Mouse (Mus musculus): ENCODE data around the gene Olfr804. TPM values are rescaled to one million over a fixed set of nuclear protein-coding genes. Genes with fewer than 3 reads are reported as not detected.

Gene Olfr804
- polyA plus RNA-seq (2015; fragmentation: Illumina TruSeq; extraction: RNeasy Lipid Tissue Mini Kit (QIAGEN cat#74804); ENCODE audit: insufficient read depth, low read depth, low replicate concordance) = not detected

DNA sequence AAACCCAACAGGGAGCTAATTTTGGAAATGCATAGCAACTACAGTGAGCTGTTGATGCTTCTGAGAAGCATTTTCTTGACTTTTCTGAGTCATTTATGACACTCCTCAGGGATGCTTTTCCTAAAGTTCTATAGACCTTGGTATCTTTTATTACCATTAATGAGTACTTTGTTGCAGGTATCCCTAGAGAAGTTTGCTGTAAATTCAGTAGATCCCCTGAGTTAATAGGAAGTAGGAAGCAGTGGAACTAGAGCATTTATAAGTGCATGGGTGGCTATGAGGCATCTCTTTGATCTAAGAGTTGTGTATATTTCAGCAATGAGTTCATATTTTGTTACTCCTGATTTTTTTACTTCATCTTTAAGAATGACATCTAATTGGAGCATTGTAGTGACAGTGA, at the start of gene Olfr804:
Olfr804 (plus strand) TSS at position 301 of the 400 bp plus-strand sequence.

DNA sequence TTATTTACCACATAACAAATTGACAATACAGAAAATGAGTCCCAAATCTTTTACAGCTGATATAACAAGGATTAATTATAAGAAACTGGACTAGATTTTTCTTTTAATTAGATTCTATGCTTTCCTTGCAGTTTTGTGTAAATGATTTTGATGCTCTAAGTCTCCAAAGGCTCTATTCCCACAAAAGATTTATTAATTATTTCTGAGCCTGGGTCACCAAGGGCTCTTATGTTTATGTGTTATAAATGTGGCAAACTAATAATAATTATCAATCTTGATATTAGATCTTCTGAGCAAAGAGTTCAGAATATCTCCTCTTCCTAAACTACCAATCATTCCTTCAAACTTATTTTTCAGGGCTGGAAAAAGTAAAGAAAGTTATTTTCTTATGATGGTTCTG, 45.6 kb upstream of the Olfr804 start, which contains the start of gene Olfr800:
Olfr800 (plus strand) TSS at position 301 of the 400 bp plus-strand sequence.

GRCm38 (mm10) chr10:129673765-129674164, 29.2 kb upstream of the Olfr804 start, which contains the start of gene Olfr801:
Gene Olfr801 (minus strand): TSS chr10:129673865.

GRCm38 (mm10) chr10:129688069-129688468, 14.9 kb upstream of the Olfr804 start, which contains the start of gene Olfr802:
Gene Olfr802 (minus strand): TSS chr10:129688169.

GRCm38 (mm10) chr10:129694186-129694585, 8.8 kb upstream of the Olfr804 start, which contains the start of gene Olfr803:
Gene Olfr803 (minus strand): TSS chr10:129694286.

GRCm38 (mm10) chr10:129729275-129729674, 26.3 kb downstream of the Olfr804 start, which contains the start of gene Olfr805:
Gene Olfr805 (minus strand): TSS chr10:129729375.

GRCm38 (mm10) chr10:129741821-129742220, 38.8 kb downstream of the Olfr804 start, which contains the start of gene Olfr806:
Gene Olfr806 (minus strand): TSS chr10:129741921.

GRCm38 (mm10) chr10:129757693-129758092, 54.7 kb downstream of the Olfr804 start, which contains the start of gene Olfr807:
Gene Olfr807 (minus strand): TSS chr10:129757793.

Other genes starting within 250 kb of the Olfr804 start
- gene Olfr787, start 241.3 kb upstream of the Olfr804 start, polyA plus RNA-seq (2015; fragmentation: Illumina TruSeq; extraction: RNeasy Lipid Tissue Mini Kit (QIAGEN cat#74804); ENCODE audit: insufficient read depth, low read depth, low replicate concordance) = not detected
- gene Olfr788, start 232.2 kb upstream of the Olfr804 start, polyA plus RNA-seq (2015; fragmentation: Illumina TruSeq; extraction: RNeasy Lipid Tissue Mini Kit (QIAGEN cat#74804); ENCODE audit: insufficient read depth, low read depth, low replicate concordance) = not detected
- gene Olfr789, start 218.5 kb upstream of the Olfr804 start, polyA plus RNA-seq (2015; fragmentation: Illumina TruSeq; extraction: RNeasy Lipid Tissue Mini Kit (QIAGEN cat#74804); ENCODE audit: insufficient read depth, low read depth, low replicate concordance) = not detected
- gene Olfr790, start 204.7 kb upstream of the Olfr804 start, polyA plus RNA-seq (2015; fragmentation: Illumina TruSeq; extraction: RNeasy Lipid Tissue Mini Kit (QIAGEN cat#74804); ENCODE audit: insufficient read depth, low read depth, low replicate concordance) = not detected
- not detected for gene Olfr791, start 181.4 kb upstream of the Olfr804 start, polyA plus RNA-seq (2015; fragmentation: Illumina TruSeq; extraction: RNeasy Lipid Tissue Mini Kit (QIAGEN cat#74804); ENCODE audit: insufficient read depth, low read depth, low replicate concordance)
- gene Olfr792, start 164.0 kb upstream of the Olfr804 start, polyA plus RNA-seq (2015; fragmentation: Illumina TruSeq; extraction: RNeasy Lipid Tissue Mini Kit (QIAGEN cat#74804); ENCODE audit: insufficient read depth, low read depth, low replicate concordance) = not detected
- not detected for gene Olfr794, start 135.6 kb upstream of the Olfr804 start, polyA plus RNA-seq (2015; fragmentation: Illumina TruSeq; extraction: RNeasy Lipid Tissue Mini Kit (QIAGEN cat#74804); ENCODE audit: insufficient read depth, low read depth, low replicate concordance)
- not detected for gene Olfr796, start 90.6 kb upstream of the Olfr804 start, polyA plus RNA-seq (2015; fragmentation: Illumina TruSeq; extraction: RNeasy Lipid Tissue Mini Kit (QIAGEN cat#74804); ENCODE audit: insufficient read depth, low read depth, low replicate concordance)
- not detected for gene Olfr798, start 75.3 kb upstream of the Olfr804 start, polyA plus RNA-seq (2015; fragmentation: Illumina TruSeq; extraction: RNeasy Lipid Tissue Mini Kit (QIAGEN cat#74804); ENCODE audit: insufficient read depth, low read depth, low replicate concordance)
- not detected for gene Olfr799, start 65.7 kb upstream of the Olfr804 start, polyA plus RNA-seq (2015; fragmentation: Illumina TruSeq; extraction: RNeasy Lipid Tissue Mini Kit (QIAGEN cat#74804); ENCODE audit: insufficient read depth, low read depth, low replicate concordance)
- not detected for gene Olfr800, start 45.5 kb upstream of the Olfr804 start, polyA plus RNA-seq (2015; fragmentation: Illumina TruSeq; extraction: RNeasy Lipid Tissue Mini Kit (QIAGEN cat#74804); ENCODE audit: insufficient read depth, low read depth, low replicate concordance)
- not detected for gene Olfr801, start 29.3 kb upstream of the Olfr804 start, polyA plus RNA-seq (2015; fragmentation: Illumina TruSeq; extraction: RNeasy Lipid Tissue Mini Kit (QIAGEN cat#74804); ENCODE audit: insufficient read depth, low read depth, low replicate concordance)
- not detected for gene Olfr802, start 15.0 kb upstream of the Olfr804 start, polyA plus RNA-seq (2015; fragmentation: Illumina TruSeq; extraction: RNeasy Lipid Tissue Mini Kit (QIAGEN cat#74804); ENCODE audit: insufficient read depth, low read depth, low replicate concordance)
- gene Olfr803, start 8.9 kb upstream of the Olfr804 start, polyA plus RNA-seq (2015; fragmentation: Illumina TruSeq; extraction: RNeasy Lipid Tissue Mini Kit (QIAGEN cat#74804); ENCODE audit: insufficient read depth, low read depth, low replicate concordance) = not detected
- not detected for gene Olfr805, start 26.2 kb downstream of the Olfr804 start, polyA plus RNA-seq (2015; fragmentation: Illumina TruSeq; extraction: RNeasy Lipid Tissue Mini Kit (QIAGEN cat#74804); ENCODE audit: insufficient read depth, low read depth, low replicate concordance)
- gene Olfr806, start 38.7 kb downstream of the Olfr804 start, polyA plus RNA-seq (2015; fragmentation: Illumina TruSeq; extraction: RNeasy Lipid Tissue Mini Kit (QIAGEN cat#74804); ENCODE audit: insufficient read depth, low read depth, low replicate concordance) = not detected
- gene Olfr807, start 54.6 kb downstream of the Olfr804 start, polyA plus RNA-seq (2015; fragmentation: Illumina TruSeq; extraction: RNeasy Lipid Tissue Mini Kit (QIAGEN cat#74804); ENCODE audit: insufficient read depth, low read depth, low replicate concordance) = not detected
- not detected for gene Olfr808, start 62.3 kb downstream of the Olfr804 start, polyA plus RNA-seq (2015; fragmentation: Illumina TruSeq; extraction: RNeasy Lipid Tissue Mini Kit (QIAGEN cat#74804); ENCODE audit: insufficient read depth, low read depth, low replicate concordance)
- gene Olfr809, start 71.4 kb downstream of the Olfr804 start, polyA plus RNA-seq (2015; fragmentation: Illumina TruSeq; extraction: RNeasy Lipid Tissue Mini Kit (QIAGEN cat#74804); ENCODE audit: insufficient read depth, low read depth, low replicate concordance) = not detected
- not detected for gene Olfr810, start 91.7 kb downstream of the Olfr804 start, polyA plus RNA-seq (2015; fragmentation: Illumina TruSeq; extraction: RNeasy Lipid Tissue Mini Kit (QIAGEN cat#74804); ENCODE audit: insufficient read depth, low read depth, low replicate concordance)
- gene Olfr811, start 101.2 kb downstream of the Olfr804 start, polyA plus RNA-seq (2015; fragmentation: Illumina TruSeq; extraction: RNeasy Lipid Tissue Mini Kit (QIAGEN cat#74804); ENCODE audit: insufficient read depth, low read depth, low replicate concordance) = not detected
- gene Olfr812, start 142.9 kb downstream of the Olfr804 start, polyA plus RNA-seq (2015; fragmentation: Illumina TruSeq; extraction: RNeasy Lipid Tissue Mini Kit (QIAGEN cat#74804); ENCODE audit: insufficient read depth, low read depth, low replicate concordance) = not detected
- gene Olfr813, start 152.2 kb downstream of the Olfr804 start, polyA plus RNA-seq (2015; fragmentation: Illumina TruSeq; extraction: RNeasy Lipid Tissue Mini Kit (QIAGEN cat#74804); ENCODE audit: insufficient read depth, low read depth, low replicate concordance) = not detected
- not detected for gene Olfr814, start 176.6 kb downstream of the Olfr804 start, polyA plus RNA-seq (2015; fragmentation: Illumina TruSeq; extraction: RNeasy Lipid Tissue Mini Kit (QIAGEN cat#74804); ENCODE audit: insufficient read depth, low read depth, low replicate concordance)
- gene Olfr815, start 202.7 kb downstream of the Olfr804 start, polyA plus RNA-seq (2015; fragmentation: Illumina TruSeq; extraction: RNeasy Lipid Tissue Mini Kit (QIAGEN cat#74804); ENCODE audit: insufficient read depth, low read depth, low replicate concordance) = not detected
- gene Olfr816, start 212.4 kb downstream of the Olfr804 start, polyA plus RNA-seq (2015; fragmentation: Illumina TruSeq; extraction: RNeasy Lipid Tissue Mini Kit (QIAGEN cat#74804); ENCODE audit: insufficient read depth, low read depth, low replicate concordance) = not detected
- not detected for gene Olfr818, start 245.9 kb downstream of the Olfr804 start, polyA plus RNA-seq (2015; fragmentation: Illumina TruSeq; extraction: RNeasy Lipid Tissue Mini Kit (QIAGEN cat#74804); ENCODE audit: insufficient read depth, low read depth, low replicate concordance)

Data from pancreas, adult 10 weeks (tissue).